Mouse (Mus musculus): ENCODE results near the gene Man2b1. TPM values are rescaled to one million over a fixed set of nuclear protein-coding genes. Genes with fewer than 3 reads are reported as not detected.

Man2b1 gene
- total RNA-seq (2012; rRNA removed): 45.6 and 47.9 TPM in 2 replicates
- total RNA-seq (2014; rRNA removed): 29.1 and 29.7 TPM in 2 replicates
- polyA plus RNA-seq (2012; ENCODE audit: insufficient read length, low read depth): 36.8 and 40.7 TPM in 2 replicates

DNA sequence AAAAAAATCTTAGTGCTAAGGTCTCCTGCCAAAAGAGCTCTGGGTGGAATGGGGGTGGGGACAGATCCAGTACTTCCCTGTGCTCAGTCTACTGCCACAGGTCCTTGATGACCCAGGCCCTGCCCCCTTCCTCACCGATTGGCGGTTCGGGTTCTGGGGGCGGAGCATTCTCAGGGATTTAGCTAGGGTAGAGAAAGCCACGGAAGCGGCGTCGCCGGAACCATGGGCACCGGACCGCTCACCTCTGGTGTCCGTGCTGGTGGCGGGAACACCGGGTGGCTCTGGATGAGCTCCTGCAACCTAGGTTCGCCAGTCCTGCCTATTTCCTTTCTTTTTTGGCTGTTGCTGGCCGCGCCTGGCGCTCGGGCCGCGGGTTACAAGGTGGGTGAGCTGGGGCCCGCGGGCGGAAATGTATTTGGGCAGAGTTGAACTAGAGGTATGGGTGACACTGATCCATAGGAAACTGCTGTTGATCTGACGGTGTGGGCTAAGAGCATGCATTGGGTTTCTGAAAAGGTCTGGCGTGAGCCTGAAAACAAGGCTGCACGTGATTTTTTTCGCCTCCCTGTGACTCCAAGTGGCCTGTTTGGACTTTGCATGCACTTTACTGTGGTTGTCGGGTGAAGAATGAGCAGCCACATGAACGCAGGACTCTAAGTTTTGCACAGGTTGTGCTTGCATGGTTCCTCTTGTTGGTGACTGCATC, at the start of gene Man2b1:
Man2b1 (plus strand) TSS at position 163 of the 706 bp plus-strand sequence.
- H3K27me3 ChIP-seq (replicated peaks): no peaks in the 10 kb centered on the region
- TF ChIP-seq JUN (IDR thresholded peaks at IDR 0.05; ENCODE audit: insufficient read depth, low read depth, low read length) (no peak), TBP (conservative IDR thresholded peaks at IDR 0.05; ENCODE audit: low read depth, low read length) (0 out of 2 replicates have a peak, but pooled peaks have one; percentile 61), MXI1 (IDR thresholded peaks at IDR 0.05; ENCODE audit: low read depth, low read length) (peak; percentile 79), IRF4 (IDR thresholded peaks at IDR 0.05; ENCODE audit: low read depth, low read length) (0 out of 2 replicates have a peak, but pooled peaks have one; percentile 23), POLR2AphosphoS2 (IDR thresholded peaks at IDR 0.05; ENCODE audit: low read depth, low read length) (peak; percentile 90), USF1 (IDR thresholded peaks at IDR 0.05; ENCODE audit: low read depth, low read length) (peak; percentile 30; the same call in 1 of the 2 replicates), MYC (IDR thresholded peaks at IDR 0.05; ENCODE audit: low read depth, low read length) (peak; percentile 12; the same call in 1 of the 2 replicates), E2F4 (IDR thresholded peaks at IDR 0.05; ENCODE audit: insufficient replicate concordance, low read depth, low read length) (no peak), PAX5 (IDR thresholded peaks at IDR 0.05; ENCODE audit: low read length) (no peak), ZC3H11A (IDR thresholded peaks at IDR 0.05; ENCODE audit: low read depth, low read length) (no peak), MAZ (IDR thresholded peaks at IDR 0.05; ENCODE audit: low read depth, low read length) (no peak), MEF2A (IDR thresholded peaks at IDR 0.05; ENCODE audit: borderline replicate concordance, low read depth, low read length) (peak; percentile 44; the same call in 1 of the 2 replicates), KAT2A (IDR thresholded peaks at IDR 0.05; ENCODE audit: insufficient replicate concordance, low read length) (no peak), NRF1 (IDR thresholded peaks at IDR 0.05; ENCODE audit: low read depth, low read length) (0 out of 2 replicates have a peak, but pooled peaks have one; percentile 30), ZMIZ1 (IDR thresholded peaks at IDR 0.05; ENCODE audit: low read depth, low read length) (peak; percentile 88), ZNF384 (IDR thresholded peaks at IDR 0.05; ENCODE audit: low read depth, low read length) (no peak), UBTF (IDR thresholded peaks at IDR 0.05; ENCODE audit: low read depth, low read length) (no peak), ELF1 (IDR thresholded peaks at IDR 0.05; ENCODE audit: low read depth, low read length) (peak; percentile 76), USF2 (conservative IDR thresholded peaks at IDR 0.05; ENCODE audit: low read depth, low read length) (no peak), MAX (IDR thresholded peaks at IDR 0.05; ENCODE audit: low read length) (peak; percentile 74), CTCF (conservative IDR thresholded peaks at IDR 0.05 in 1 of 2, IDR thresholded peaks at IDR 0.05 in 1 of 2; ENCODE audit: low read depth in 2 of 2, low read length in 2 of 2) (no peak), MAFK (IDR thresholded peaks at IDR 0.05; ENCODE audit: insufficient replicate concordance, low read length) (no peak), RAD21 (IDR thresholded peaks at IDR 0.05; ENCODE audit: low read depth, low read length) (no peak), SMC3 (IDR thresholded peaks at IDR 0.05; ENCODE audit: low read depth, low read length) (no peak), HCFC1 (IDR thresholded peaks at IDR 0.05; ENCODE audit: low read depth, low read length) (peak; percentile 71), TCF12 (IDR thresholded peaks at IDR 0.05; ENCODE audit: low read depth, low read length) (peak; percentile 47; the same call in 1 of the 2 replicates), CHD1 (IDR thresholded peaks at IDR 0.05; ENCODE audit: low read depth, low read length) (no peak), BHLHE40 (IDR thresholded peaks at IDR 0.05; ENCODE audit: low read depth, low read length) (peak; percentile 90), EP300 (IDR thresholded peaks at IDR 0.05; ENCODE audit: low read length) (no peak), GABPA (IDR thresholded peaks at IDR 0.05; ENCODE audit: insufficient replicate concordance, low read depth, low read length) (no peak), ETS1 (conservative IDR thresholded peaks at IDR 0.05; ENCODE audit: low read depth, low read length) (no peak), ZKSCAN1 (IDR thresholded peaks at IDR 0.05; ENCODE audit: borderline replicate concordance, low read depth, low read length) (no peak), POLR2A (IDR thresholded peaks at IDR 0.05; ENCODE audit: low read depth, low read length) (peak; percentile 94), CHD2 (IDR thresholded peaks at IDR 0.05; ENCODE audit: low read length) (peak; percentile 49), RCOR1 (conservative IDR thresholded peaks at IDR 0.05; ENCODE audit: low read depth, low read length) (no peak), JUND (conservative IDR thresholded peaks at IDR 0.05; ENCODE audit: low read depth, low read length) (no peak), SIN3A (IDR thresholded peaks at IDR 0.05; ENCODE audit: low read length) (peak; percentile 72), NELFE (IDR thresholded peaks at IDR 0.05; ENCODE audit: low read depth, low read length) (peak; percentile 84)
- H3K36me3 ChIP-seq (replicated peaks in 1 of 2; ENCODE audit: control insufficient read depth in 1 of 2, insufficient read depth in 1 of 2, low read length in 1 of 2): peaks cover 35 to 48% of the 10 kb centered on the region in 2 experiments
- no peaks in the 10 kb centered on the region for H3K9me3 ChIP-seq (replicated peaks; ENCODE audit: low read length)
- peaks cover 16% of the 10 kb centered on the region for H3K79me2 ChIP-seq (replicated peaks; ENCODE audit: control insufficient read depth, extremely low read depth, insufficient read depth, poor library complexity, severe bottlenecking)
- peak within 1 kb of the TSS; percentile 89 for H3K4me2 ChIP-seq (ENCODE audit: insufficient read depth, low read depth, poor library complexity, severe bottlenecking)
- in situ Hi-C loops (cut with MboI; ENCODE audit: low pct_ligation_motif_present, low pct_unique_long_range_greater_than_20kb, low sequenced_read_pairs) (no loop called here), dilution Hi-C loops (cut with MboI; ENCODE audit: extremely low pct_ligation_motif_present, extremely low pct_unique_long_range_greater_than_20kb, low sequenced_read_pairs) (no loop called here)
- H3K4me3 ChIP-seq (replicated peaks in 1 of 3; ENCODE audit: low read depth in 2 of 3, low read length in 2 of 3, poor library complexity in 1 of 3): peak within 1 kb of the TSS; percentile 78 to 86 (median 79)
- H3K4me1 ChIP-seq (ENCODE audit: control insufficient read depth in 1 of 2, insufficient read depth in 2 of 2): peaks cover 7 to 39% of the 10 kb centered on the region in 2 experiments; a peak in 3 of 4 replicates
- peak within 1 kb of the TSS; percentile 79 for H3K9ac ChIP-seq (ENCODE audit: insufficient read depth, low read depth)
- H3K27ac ChIP-seq (ENCODE audit: insufficient read depth, low read depth): no peak within 1 kb of the TSS
- DNase-seq (ENCODE audit: extremely low read depth): peak; percentile 96
